Mouse (Mus musculus): ENCODE measurements around the gene Psmb2.
A peak's percentile ranks its signal among the peaks of the same experiment; 100 is the strongest.

Psmb2 gene

DNA sequence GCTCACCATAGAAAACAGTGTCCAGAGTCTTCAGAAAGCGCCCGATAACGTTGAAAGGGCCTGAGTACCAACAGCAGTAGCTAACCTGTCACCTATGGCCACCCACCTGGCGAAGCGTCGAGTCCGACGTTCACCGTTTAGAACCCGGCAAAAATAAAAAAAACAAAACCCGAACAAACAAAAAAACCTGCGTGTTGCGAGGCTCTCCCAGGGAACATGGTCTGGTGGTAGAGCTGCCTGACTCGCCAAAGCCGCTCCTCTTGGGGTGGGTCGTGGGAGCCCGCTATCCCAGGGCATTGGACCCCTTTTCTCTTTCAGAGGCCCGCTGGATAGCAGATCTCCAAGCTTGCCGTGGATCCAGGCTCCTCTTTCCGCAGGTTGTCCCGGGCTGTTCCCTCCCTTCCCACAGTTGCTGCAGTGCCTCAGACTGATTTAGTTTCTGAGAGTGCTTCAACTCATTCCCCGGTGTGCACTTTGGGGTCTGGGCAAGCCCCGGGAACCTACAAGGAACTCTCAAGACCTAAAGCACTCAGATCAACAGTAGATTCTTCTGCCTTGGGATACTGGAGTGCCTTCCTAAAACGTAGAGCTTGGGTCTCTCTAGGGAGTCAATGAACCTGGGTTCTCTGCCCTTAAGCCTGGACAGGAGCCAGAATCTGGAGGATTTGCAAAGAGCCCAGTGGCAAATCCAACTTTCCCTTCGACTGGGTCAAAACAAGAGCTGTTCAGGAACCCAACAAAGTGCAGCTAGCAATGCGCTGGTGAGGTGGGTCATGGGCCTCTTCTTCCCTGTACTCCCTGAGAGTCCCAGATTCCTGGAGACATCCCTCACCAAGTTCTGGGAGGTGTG, 55.3 kb downstream of the Psmb2 start:
- DNase-seq (ENCODE audit: low read depth) = no peak

DNA sequence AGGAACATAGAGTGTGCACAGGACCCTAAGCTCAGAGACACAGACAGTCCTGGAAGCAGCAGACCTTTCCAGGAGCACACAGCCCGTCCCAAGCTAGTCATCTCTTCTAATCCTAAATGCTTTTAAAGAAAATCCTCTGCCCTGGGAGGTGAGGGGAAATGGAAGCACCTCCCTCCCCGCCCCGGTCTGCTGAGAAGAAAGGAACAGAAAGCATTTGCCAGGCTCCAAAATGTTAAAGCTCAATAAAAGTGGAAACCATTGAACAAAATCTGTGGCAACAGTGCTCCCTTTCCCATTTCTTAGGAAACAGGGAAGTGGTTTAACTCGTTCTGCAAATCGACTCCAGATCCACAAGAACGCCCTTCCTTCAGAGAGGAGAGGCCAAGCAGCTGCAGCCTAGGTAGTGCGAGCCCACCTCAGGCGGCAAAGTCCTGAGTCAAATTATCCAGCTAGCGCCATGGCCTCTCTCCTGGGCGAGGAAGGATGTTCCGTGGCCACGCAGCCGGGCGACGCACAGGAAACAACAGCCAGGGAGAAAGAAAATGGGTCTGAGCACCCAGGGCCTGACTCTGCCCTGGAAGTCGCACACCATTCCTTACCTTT, 56.7 kb downstream of the Psmb2 start:
- no peak for DNase-seq (ENCODE audit: low read depth)

DNA sequence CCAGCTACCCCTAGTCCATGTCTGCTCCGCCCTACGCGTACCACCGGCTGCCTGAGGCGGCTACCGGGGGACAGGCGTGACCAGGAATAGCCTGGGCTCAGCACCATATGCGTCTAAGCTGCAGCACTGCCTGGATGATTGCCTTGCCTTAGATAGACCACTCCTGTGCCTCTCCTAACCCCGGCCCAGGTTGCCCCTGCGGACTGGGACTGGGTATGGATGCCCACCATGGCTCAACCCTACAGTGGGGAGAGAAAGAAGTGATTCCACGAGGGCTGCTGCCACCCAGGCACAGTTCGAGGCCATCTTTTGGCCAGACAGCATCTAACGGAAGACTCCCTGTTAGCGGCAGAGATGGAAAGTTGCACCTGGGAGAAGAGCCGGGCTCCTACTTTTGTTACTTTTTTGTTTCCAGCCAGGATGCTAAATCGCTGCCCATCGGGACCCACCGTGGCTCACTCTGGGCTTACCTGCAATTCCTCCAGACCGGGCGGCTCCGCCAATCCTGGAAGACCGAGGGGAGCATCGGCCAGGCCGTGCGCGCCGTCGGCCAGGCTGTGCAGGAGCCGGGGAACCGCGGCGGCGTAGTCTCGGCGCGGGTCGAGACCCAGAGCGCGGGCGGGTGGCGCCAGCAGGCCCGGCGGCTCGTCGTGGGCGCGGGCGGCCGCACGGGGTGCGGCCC, 57.4 kb downstream of the Psmb2 start:
- no peak for DNase-seq (ENCODE audit: low read depth)

DNA sequence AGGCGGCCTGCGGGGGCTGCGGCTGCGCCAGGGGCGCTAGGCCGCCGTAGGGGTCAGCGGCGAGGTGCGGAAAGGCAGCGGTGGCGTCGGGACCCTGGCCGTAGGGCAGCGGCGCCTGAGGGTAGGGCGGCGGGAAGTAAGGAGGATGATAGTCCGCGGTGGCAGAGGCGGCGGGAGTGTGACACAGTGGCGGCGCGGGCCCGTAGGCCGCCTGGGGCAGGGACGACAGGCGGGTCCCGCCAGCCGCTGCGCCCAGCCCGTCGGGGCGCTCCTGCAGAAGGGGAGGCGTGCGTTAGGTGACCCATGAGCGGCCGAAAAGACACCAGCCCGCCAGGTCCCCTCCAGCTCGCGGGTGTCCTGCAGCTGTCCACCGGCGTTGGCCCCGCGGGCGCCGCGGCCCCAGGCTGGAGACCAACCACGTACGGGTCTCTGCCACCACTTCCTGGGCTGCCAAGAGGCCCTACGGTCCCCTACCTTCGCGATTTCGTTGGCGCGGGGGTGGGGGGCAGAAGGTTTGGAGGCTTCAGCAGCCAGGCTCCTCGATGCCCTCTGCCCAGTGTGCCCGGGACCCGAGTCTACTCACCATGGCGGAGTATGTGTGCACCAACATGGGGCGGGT, 58.1 kb downstream of the Psmb2 start:
- no peak for DNase-seq (ENCODE audit: low read depth)

DNA sequence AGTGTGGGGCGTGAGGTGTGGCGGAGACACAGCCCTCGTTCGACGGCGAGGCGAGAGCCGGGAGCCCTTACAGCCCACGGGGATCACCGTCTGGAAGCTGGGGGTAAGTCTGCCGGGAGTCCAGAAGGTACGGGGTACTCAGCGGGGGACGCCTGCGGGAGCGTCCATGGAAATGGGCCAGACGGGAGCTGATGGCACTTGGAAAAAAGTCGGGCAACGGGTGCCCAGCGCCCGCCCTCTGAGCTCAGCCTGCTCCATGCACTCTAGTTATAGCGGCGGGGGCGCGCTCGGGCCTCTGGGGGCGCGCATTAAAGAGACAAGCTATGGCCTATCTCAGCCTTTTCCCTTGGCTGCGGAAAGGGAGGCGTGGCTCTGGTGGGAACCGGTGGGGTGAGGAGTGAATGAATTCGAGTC, 58.6 kb downstream of the Psmb2 start, which contains the start of gene Tfap2e:
Gene Tfap2e, minus strand, starts transcription at position 240 of the 414 bp plus-strand sequence.
- DNase-seq (ENCODE audit: low read depth) = no peak

DNA sequence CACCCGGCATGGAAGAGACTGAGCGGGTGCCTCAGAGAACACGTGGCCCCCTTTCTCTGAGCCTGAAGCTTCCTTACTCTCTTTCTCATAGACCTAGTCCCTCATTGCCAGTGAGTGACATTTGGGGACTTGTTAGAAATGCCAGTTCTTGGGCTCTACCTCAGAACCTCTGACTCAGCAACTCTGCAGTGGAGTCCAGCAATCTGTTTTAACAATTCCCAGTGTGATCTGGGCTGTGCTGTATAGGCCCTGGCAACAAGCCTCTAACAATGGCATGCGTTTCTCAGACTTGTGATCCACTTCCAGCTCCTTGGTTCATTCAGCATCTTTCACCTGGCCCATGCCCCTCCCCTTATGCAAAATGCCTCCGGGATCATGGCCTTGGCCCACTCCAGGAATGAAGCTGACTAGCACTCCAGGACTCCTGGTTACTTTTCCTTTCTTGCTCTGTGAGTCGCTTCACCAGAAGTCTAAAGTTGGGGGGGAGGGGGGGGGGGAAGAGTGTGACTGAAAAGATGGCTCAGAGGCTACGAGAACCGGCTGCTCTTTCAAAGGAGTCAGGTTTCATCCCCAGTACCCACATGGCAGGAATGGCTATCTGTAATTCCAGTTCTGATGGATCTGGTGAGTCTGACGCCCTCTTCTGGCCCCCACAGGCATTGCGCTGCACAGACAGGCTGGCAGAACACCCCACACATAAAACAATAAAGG, 62.7 kb downstream of the Psmb2 start:
- DNase-seq (ENCODE audit: low read depth) = no peak

DNA sequence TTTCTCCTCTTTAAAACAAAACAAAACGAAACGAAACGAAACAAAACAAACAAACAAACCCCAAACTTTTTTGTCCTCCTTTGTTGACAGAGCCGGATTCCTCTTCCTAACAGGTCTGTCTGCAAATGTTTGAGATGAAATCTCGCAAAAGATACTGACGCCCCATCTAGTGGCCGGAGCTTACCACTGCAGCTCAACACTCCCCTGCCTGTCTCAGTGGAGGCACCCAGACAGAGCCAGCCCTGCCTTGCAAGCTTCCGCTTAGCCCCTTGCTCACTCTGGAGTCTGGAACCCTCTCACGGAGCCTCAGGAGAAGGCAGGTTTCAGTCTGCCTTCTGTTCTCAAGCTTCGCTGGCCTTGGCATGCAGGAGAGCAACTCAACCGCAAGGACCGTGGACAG, 64.0 kb downstream of the Psmb2 start:
- peak; percentile 77 for DNase-seq (ENCODE audit: low read depth)

DNA sequence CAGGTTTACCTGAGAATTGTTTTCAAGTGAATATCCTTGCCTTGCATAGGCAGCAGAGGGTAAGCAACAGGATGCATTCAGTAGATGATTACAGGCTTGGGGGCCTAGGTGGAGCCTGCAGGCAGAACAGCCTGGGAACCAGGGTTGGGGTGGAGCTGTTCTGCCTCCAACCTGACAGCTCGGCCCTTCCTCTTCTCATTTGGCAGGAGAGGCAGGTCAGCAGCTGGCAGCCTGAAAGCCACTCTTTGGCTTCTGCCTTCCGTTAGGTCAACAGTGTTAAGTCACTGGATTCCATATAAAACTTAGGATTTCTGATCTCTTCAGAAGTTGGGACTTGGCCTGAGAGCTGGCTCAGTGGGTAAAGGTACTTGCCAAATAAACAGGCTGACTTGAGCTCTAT, 65.5 kb downstream of the Psmb2 start:
- DNase-seq (ENCODE audit: low read depth) = no peak

DNA sequence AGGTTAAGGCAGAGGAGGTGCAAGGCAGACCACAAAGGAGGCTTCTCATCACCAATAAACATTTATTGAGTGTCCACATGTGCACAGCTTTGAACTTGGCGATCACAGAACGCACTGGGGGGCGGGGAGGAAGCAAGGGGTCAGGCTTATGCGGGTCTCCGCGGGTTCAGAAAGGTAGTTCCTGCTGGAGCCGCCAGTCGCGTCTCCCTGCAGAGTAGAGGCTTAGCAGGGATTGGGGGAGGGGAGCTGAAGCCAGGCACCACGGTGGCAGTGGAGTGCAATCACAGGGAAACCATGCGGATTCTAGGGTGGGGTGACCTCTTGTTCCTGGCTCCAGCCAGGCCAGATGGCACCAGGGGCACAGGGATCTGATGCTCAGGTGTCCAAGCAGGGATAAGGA, 66.3 kb downstream of the Psmb2 start:
- no peak for DNase-seq (ENCODE audit: low read depth)

- DNase-seq (ENCODE audit: low read depth) = no peak
Measured at GRCm38 (mm10) chr4:126744831-126745230, 67.4 kb downstream of the Psmb2 start.

- DNase-seq (ENCODE audit: low read depth) = peak; percentile 55
Measured at GRCm38 (mm10) chr4:126745506-126746193, 68.2 kb downstream of the Psmb2 start.

GRCm38 (mm10) chr4:126746194-126746840, 68.9 kb downstream of the Psmb2 start:
- no peak for DNase-seq (ENCODE audit: low read depth)

GRCm38 (mm10) chr4:126748381-126748780, 71.0 kb downstream of the Psmb2 start:
- no peak for DNase-seq (ENCODE audit: low read depth)

GRCm38 (mm10) chr4:126749553-126749952, 72.1 kb downstream of the Psmb2 start:
- no peak for DNase-seq (ENCODE audit: low read depth)

DNA sequence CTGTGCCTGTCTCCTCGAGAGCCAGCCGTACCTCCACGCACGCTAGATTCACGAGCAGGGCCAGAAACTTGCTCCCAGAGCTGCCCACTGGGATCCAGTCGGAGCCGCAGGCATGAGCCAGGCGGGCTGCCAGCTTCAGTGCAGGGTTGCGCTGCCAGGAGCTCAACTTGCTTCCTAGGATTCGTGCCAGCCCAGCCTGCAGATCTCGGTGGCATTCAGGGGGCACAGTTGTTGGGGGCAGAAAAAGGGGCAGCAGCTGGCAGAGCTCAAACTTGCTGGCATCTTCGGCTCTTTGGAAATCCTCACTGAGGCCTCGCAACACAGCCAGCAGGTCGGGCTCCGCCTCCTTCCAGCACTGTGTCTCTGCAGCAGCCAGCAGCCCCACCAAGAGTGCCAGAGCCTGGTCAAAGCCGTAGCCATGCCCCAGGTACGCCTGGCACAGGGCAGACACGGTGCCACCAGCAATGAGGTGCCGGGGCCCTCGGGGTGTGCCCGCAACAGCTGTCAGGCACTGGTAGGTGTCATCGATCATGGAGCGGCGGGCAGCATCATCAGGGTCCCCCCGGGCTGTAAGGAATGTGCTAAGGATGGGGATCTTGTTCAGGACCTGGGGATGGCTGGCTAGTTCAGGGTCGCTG, 72.7 kb downstream of the Psmb2 start:
- DNase-seq (ENCODE audit: low read depth) = no peak

DNA sequence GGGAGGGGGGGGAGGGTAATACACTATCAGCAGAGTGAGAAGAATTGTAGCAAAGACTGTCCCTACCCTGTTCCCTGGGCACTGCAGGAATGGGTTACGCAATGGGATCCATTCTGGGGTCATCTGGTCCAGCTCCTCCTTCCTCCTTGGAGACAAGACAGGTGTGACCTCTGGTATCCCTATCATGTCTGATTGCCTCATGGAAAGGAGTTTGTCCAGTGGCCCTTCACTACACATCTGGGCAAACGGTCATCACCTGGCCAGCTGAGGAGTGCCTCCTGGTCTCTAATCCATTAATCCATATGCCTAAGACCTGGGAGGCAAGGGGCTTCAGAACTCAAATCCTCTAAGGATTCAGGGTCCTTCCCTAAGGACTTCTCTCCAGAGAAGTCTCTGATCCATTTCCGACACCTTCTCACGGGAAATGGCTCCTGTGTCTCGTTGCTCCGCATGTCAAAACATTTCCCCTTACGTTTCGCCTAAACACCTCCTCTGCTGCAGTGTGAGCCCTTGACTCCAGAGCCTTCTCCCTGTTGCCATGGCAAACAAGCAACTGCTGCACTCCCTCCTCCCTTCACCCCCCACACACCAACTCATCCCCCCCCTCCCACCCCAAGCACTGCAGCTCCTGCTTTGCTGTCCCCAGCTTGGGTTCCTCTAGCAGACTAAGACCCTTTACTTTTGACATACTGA, 73.6 kb downstream of the Psmb2 start:
- DNase-seq (ENCODE audit: low read depth) = no peak

DNA sequence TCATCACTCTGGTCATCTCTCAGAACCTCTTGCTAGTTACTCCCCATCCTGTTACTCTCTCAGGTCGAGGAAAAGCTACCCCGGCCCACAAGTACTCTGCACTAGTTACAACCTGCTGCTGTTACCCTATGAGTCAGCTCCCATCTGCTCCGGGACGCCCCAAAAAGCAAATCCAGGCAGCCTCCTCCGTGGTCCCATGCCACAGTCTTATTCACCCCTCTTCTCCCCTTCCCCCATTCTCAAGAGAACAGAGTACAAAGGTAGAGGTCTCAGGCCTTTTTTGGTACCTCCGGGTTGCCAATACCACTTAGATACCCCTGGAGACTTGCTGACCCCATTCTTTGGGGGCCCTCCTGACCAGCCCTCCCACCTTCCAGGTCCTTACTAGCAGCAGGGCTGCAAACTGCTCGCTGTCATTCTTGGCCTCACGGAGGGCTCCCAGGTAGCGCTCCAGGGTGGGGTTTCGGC, 74.2 kb downstream of the Psmb2 start:
- no peak for DNase-seq (ENCODE audit: low read depth)

DNA sequence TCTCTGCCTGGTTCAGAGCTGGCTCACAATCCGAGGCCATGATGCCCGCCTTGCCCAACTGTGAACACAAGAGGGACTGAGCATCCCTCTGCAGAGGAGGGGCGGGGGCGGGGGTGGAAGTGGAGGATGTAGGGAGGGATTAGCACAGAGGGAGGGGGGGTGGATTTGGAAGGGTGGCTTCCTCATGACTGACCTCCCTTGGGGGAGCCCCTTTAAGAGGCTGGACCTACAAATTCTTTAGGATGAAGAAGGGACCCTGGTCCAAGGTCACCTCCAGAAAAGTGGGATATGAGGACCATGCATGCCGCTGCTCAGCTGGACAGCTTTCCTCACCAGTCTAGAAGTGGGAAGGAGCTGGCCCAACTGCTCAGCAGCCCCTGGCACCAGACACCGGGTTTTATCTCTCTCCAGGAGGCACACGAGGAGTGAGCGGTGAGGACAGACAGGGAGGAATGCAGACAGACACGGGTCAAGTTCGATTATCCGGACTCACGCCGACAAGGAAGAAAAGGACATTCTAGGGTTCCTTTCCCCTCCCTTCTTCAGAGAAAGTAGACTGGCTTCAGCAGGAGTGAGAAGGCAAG, 74.7 kb downstream of the Psmb2 start:
- DNase-seq (ENCODE audit: low read depth) = no peak

GRCm38 (mm10) chr4:126752608-126753141, 75.2 kb downstream of the Psmb2 start:
- no peak for DNase-seq (ENCODE audit: low read depth)

Data from c-Kit-positive CD71-positive TER-119-negative erythroid progenitor cells, embryonic 14.5 days (primary cell).